Mouse (Mus musculus) erythroid progenitor cell, adult 5-6 weeks (primary cell): ENCODE results near the gene Rev3l. TPM values are rescaled to one million over a fixed set of nuclear protein-coding genes. Genes with fewer than 3 reads are reported as not detected.
"Not testable (repeated sequence)": the region's sequence is repeated elsewhere in the genome, so short reads cannot be mapped to it uniquely, and the experiment has no call there.

ENCODE experiments used
- ATAC-seq: replicated peaks from 2 replicates; pipeline ENCODE4 v1.8.0; 2016; ENCODE audit warnings: moderate number of reproducible peaks, mild to moderate bottlenecking, moderate TSS enrichment, inconsistent platforms; ENCODE audit not compliant: poor library complexity, low FRiP score, severe bottlenecking
- total RNA-seq, 2 experiments: library from RNA; stranded (forward) in 1 of 2; stranded (reverse) in 1 of 2; fragments of 150-400 nt in 1 of 2; fragments of 186-747, 209-891 nt in 1 of 2; gene quantifications; 2 replicates each; pipeline versions ENCODE4 v1.2.3 to v1.2.4; 2015 to 2017; ENCODE audit warnings: low replicate concordance in 2 of 2

The Rev3l gene
- total RNA-seq, 2 experiments from 2014 or later, result 56.7 to 77.5 TPM

GRCm38 (mm10) chr10:39773940-39774726 lies 42.2 kb downstream of the Rev3l start:
- no peak for ATAC-seq

- no peak for ATAC-seq
Measured at GRCm38 (mm10) chr10:39776927-39777326, 45.0 kb downstream of the Rev3l start.

GRCm38 (mm10) chr10:39778305-39778704 lies 46.4 kb downstream of the Rev3l start:
- ATAC-seq, result no peak

- no peak for ATAC-seq
Measured at GRCm38 (mm10) chr10:39785241-39785640, 53.3 kb downstream of the Rev3l start.

- ATAC-seq, result no peak
Measured at GRCm38 (mm10) chr10:39793295-39793694, 61.4 kb downstream of the Rev3l start.

- peak; percentile 77; the same call in 1 of the 2 replicates for ATAC-seq
Measured at GRCm38 (mm10) chr10:39811507-39811906, 79.6 kb downstream of the Rev3l start.

GRCm38 (mm10) chr10:39842621-39843020 lies 110.7 kb downstream of the Rev3l start:
- no peak for ATAC-seq

- ATAC-seq, result no peak
Measured at GRCm38 (mm10) chr10:39865509-39865908, 133.6 kb downstream of the Rev3l start.

- no peak for ATAC-seq
Measured at GRCm38 (mm10) chr10:39888621-39889020, 156.7 kb downstream of the Rev3l start.

- no peak for ATAC-seq
Measured at GRCm38 (mm10) chr10:39893702-39894697, 162.1 kb downstream of the Rev3l start.

GRCm38 (mm10) chr10:39896503-39896902 lies 164.6 kb downstream of the Rev3l start:
- ATAC-seq, result no peak

GRCm38 (mm10) chr10:39898874-39899371 lies 167.0 kb downstream of the Rev3l start, which contains the start of gene Mfsd4b4:
Mfsd4b4 (minus strand) TSS chr10:39899238.
- peak; percentile 78 for ATAC-seq

- ATAC-seq, result no peak
Measured at GRCm38 (mm10) chr10:39904191-39904590, 172.3 kb downstream of the Rev3l start.

- no peak for ATAC-seq
Measured at GRCm38 (mm10) chr10:39906799-39907658, 175.1 kb downstream of the Rev3l start.

- ATAC-seq, result no peak
Measured at GRCm38 (mm10) chr10:39908768-39909441, 177.0 kb downstream of the Rev3l start.

GRCm38 (mm10) chr10:39912616-39913015 lies 180.7 kb downstream of the Rev3l start:
- ATAC-seq, result no peak

GRCm38 (mm10) chr10:39924556-39924955 lies 192.6 kb downstream of the Rev3l start:
- not testable (repeated sequence) for ATAC-seq
